Mouse (Mus musculus): ENCODE results near the gene Prtg.

Prtg gene

DNA sequence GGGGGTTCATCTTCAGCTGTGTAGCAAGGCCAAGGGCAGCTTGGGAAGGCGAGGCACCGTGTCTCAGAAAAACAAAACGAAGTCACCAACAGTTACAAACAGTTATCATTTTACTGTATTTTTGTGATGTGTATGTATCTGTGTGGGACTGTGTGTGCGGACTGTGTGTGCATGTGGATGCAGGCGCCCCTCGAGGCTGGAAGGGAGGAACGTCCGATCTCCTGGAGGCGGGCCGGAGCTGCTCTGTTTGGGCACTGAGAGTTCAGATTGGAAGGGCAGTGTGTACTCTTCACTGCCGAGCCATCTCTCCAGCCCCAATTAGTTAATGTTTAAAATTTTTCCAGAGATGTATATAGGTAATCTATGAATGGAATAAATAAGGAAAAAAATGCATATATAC lies 55.5 kb downstream of the Prtg start:
- DNase-seq (ENCODE audit: low read depth, low spot score): no peak
- Histone ChIP-seq H3K27me3 (ENCODE audit: control insufficient read depth, insufficient read depth, low read length, poor library complexity, severe bottlenecking) (no peaks in the 10 kb centered on the region; the same call in 1 of the 2 replicates), H3K36me3 (ENCODE audit: control insufficient read depth, insufficient read depth, low read length, poor library complexity, severe bottlenecking) (no peaks in the 10 kb centered on the region)

DNA sequence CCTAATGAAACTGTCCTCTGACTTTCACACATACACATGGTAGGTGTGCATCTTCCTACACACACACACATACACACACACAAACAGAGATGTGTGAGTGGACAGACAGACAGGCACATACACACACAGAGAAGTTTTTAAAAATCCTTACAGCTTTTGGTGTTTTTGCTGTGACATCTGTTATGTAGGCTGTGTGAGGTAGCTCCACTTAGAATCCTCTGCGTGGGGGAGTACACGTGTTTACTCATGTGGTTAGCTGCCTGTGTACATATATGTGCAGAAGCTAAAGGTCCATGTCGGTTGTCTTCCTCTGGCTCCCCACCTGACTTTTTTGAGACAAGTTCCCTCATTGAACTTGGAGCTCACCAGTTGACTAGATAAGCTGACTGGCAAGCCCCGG lies 56.3 kb downstream of the Prtg start:
- Histone ChIP-seq H3K36me3 (ENCODE audit: control insufficient read depth, insufficient read depth, low read length, poor library complexity, severe bottlenecking) (no peaks in the 10 kb centered on the region), H3K27me3 (ENCODE audit: control insufficient read depth, insufficient read depth, low read length, poor library complexity, severe bottlenecking) (no peaks in the 10 kb centered on the region; the same call in 1 of the 2 replicates)
- no peak for DNase-seq (ENCODE audit: low read depth, low spot score)

- DNase-seq (ENCODE audit: low read depth, low spot score): no peak
- Histone ChIP-seq H3K36me3 (ENCODE audit: control insufficient read depth, insufficient read depth, low read length, poor library complexity, severe bottlenecking) (no peaks in the 10 kb centered on the region), H3K27me3 (ENCODE audit: control insufficient read depth, insufficient read depth, low read length, poor library complexity, severe bottlenecking) (no peaks in the 10 kb centered on the region; the same call in 1 of the 2 replicates)
These were observed 57.1 kb downstream of the Prtg start for GRCm38 (mm10) chr9:72863773-72864172.

DNA sequence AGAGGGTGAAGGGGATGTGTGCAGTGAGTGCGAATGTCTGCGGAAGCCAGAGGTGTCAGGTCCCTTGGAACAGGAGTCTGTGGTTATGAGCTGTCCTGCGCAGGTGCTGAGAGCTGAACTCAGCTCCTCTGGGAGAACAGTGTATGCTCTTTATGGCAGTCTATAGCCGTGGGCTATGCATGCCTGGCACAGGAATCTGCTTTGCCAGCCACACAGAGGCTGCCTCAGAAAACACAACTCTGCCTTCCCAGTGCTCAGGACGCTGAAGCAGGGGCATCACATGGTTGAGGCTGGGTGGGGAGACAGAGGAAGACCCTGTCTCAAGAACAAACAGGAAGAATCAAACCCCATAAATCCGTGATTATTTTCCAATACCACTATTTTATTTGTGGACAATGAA lies 60.8 kb downstream of the Prtg start:
- H3K27me3 ChIP-seq (ENCODE audit: control insufficient read depth, insufficient read depth, low read length, poor library complexity, severe bottlenecking): no peaks in the 10 kb centered on the region; the same call in 1 of the 2 replicates
- no peaks in the 10 kb centered on the region for H3K36me3 ChIP-seq (ENCODE audit: control insufficient read depth, insufficient read depth, low read length, poor library complexity, severe bottlenecking)
- no peak for DNase-seq (ENCODE audit: low read depth, low spot score)

GRCm38 (mm10) chr9:72868774-72869173 lies 62.1 kb downstream of the Prtg start:
- no peak for DNase-seq (ENCODE audit: low read depth, low spot score)
- no peaks in the 10 kb centered on the region for H3K36me3 ChIP-seq (ENCODE audit: control insufficient read depth, insufficient read depth, low read length, poor library complexity, severe bottlenecking)
- no peaks in the 10 kb centered on the region; the same call in 1 of the 2 replicates for H3K27me3 ChIP-seq (ENCODE audit: control insufficient read depth, insufficient read depth, low read length, poor library complexity, severe bottlenecking)

DNA sequence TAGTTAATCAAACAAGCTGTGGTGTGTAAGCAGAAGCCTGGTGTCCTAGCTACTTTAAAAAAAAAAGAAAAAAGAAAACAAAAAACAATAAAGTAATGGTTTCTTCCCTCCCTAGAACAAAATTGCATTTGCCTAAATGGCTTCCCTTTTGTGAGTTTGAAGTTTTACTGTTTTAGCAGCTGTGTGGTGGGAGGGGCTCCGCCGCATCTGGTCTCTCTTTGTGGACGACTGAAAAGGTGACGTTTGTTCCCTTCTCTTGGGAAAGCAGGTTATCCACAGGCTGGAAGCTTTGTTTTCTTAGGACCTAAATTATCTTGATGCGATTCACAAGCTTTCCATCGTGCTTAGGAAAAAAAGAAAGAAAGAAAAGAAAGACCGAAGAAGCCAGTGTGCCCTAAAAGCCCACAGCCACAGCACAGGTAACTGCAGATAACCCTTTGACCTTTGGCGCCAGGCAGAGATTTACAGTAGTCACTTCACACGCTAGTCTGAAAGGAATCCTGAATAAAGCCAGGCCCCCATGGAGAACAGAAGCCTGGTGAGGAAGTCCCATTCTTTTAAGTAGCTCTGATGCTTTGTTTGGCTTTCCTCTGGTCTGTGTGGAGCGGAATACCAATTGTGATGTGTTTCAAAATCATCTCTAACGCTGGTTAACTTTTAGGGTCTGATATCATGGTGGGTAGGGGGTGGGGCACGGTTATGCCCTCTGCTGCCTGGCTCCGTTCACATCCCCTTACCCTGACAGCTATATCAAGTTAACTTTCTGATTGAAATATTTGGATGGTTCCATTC lies 65.0 kb downstream of the Prtg start:
- Histone ChIP-seq H3K27me3 (ENCODE audit: control insufficient read depth, insufficient read depth, low read length, poor library complexity, severe bottlenecking) (no peaks in the 10 kb centered on the region), H3K36me3 (ENCODE audit: control insufficient read depth, insufficient read depth, low read length, poor library complexity, severe bottlenecking) (no peaks in the 10 kb centered on the region)
- no peak for DNase-seq (ENCODE audit: low read depth, low spot score)

DNA sequence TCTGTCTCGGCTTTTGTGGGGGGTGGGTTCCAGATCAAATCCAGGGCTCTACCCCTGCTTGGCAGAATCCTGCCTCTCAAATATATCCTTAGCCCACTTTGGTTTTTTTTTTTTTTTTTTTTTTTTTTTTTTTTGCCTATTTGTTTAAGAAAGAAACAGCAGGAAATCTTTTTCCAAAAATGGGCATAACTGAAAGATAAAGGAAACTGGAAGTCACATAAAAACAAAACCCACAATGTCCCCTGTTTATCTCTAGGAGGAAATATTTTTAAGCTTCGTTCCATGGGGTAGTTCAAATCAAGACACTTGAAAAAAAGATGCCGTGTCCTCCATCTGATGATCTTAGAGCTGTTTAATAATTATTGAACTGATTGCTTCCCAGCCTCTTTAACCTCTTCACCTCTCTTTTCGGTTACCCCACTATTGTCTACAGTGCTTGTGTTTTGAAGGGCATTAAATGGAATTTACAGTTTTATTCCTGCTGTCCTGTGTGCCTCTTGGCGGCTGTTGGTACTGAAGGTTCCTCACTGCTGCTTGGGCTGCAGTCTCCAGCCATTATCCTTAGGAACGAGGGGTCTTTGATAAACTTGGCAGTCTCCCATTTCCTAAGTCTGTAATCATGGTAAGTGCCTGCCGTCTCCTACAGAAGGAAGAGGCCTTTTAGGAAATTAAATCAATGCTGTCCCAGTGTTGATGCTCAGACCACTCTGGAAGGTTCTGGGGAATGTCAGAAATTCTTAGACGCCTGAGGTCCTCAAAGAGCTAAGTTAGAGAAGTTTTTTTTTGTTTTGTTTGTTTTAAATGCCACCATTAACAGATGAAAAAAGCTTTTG lies 65.8 kb downstream of the Prtg start:
- Histone ChIP-seq H3K36me3 (ENCODE audit: control insufficient read depth, insufficient read depth, low read length, poor library complexity, severe bottlenecking) (no peaks in the 10 kb centered on the region), H3K27me3 (ENCODE audit: control insufficient read depth, insufficient read depth, low read length, poor library complexity, severe bottlenecking) (no peaks in the 10 kb centered on the region)
- no peak for DNase-seq (ENCODE audit: low read depth, low spot score)

GRCm38 (mm10) chr9:72875878-72876277 lies 69.2 kb downstream of the Prtg start:
- Histone ChIP-seq H3K27me3 (ENCODE audit: control insufficient read depth, insufficient read depth, low read length, poor library complexity, severe bottlenecking) (no peaks in the 10 kb centered on the region), H3K36me3 (ENCODE audit: control insufficient read depth, insufficient read depth, low read length, poor library complexity, severe bottlenecking) (no peaks in the 10 kb centered on the region)
- peak; percentile 8 for DNase-seq (ENCODE audit: low read depth, low spot score)

GRCm38 (mm10) chr9:72877905-72878304 lies 71.2 kb downstream of the Prtg start:
- H3K27me3 ChIP-seq (ENCODE audit: control insufficient read depth, insufficient read depth, low read length, poor library complexity, severe bottlenecking): no peaks in the 10 kb centered on the region
- DNase-seq (ENCODE audit: low read depth, low spot score): no peak

DNA sequence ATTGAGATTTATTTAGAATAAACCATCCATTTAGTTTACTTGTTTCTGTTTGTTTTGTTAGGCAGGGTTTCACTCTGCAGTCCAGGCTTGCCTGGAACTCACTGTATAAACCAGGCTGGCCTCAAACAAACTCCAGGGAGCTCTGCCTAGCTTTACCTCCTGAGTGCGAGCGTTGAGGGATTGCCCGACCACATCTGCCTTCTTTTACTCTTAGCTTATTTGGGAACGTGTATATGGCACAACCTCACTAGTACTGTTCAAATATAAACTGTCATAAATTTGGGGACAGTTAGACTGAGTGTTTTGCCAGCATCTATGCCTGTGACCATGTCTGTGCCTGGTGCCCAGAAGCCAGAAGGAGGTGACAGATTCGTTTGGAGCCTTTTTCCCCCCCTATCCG lies 72.0 kb downstream of the Prtg start:
- no peak for DNase-seq (ENCODE audit: low read depth, low spot score)
- no peaks in the 10 kb centered on the region for H3K27me3 ChIP-seq (ENCODE audit: control insufficient read depth, insufficient read depth, low read length, poor library complexity, severe bottlenecking)
- no peaks in the 10 kb centered on the region for H3K36me3 ChIP-seq (ENCODE audit: control insufficient read depth, insufficient read depth, low read length, poor library complexity, severe bottlenecking)

More at GRCm38 (mm10) chr9:72877905-72878304, 71.2 kb downstream of the Prtg start:
- H3K36me3 ChIP-seq (ENCODE audit: control insufficient read depth, insufficient read depth, low read length, poor library complexity, severe bottlenecking): no peaks in the 10 kb centered on the region

DNA sequence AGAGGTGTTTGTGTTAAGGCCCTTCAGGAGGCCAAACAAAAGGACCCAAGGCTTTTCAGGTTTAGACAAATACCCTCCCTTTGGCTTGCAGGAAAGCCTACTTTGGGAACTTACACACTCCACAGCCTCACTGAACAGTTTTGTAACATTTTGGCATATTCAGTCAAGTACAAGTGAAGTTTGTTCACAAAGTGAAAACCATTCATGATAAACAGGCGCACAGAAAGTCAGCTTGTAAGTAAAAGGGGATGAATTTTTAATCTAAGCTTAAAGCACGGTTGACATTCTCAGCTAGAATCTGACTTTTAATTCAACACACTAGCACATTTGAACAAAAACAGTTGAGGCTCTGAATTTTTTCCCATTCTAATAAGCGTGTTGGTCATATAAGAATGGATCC lies 72.9 kb downstream of the Prtg start:
- Histone ChIP-seq H3K36me3 (ENCODE audit: control insufficient read depth, insufficient read depth, low read length, poor library complexity, severe bottlenecking) (no peaks in the 10 kb centered on the region), H3K27me3 (ENCODE audit: control insufficient read depth, insufficient read depth, low read length, poor library complexity, severe bottlenecking) (no peaks in the 10 kb centered on the region)
- DNase-seq (ENCODE audit: low read depth, low spot score): no peak

- Histone ChIP-seq H3K36me3 (ENCODE audit: control insufficient read depth, insufficient read depth, low read length, poor library complexity, severe bottlenecking) (no peaks in the 10 kb centered on the region), H3K27me3 (ENCODE audit: control insufficient read depth, insufficient read depth, low read length, poor library complexity, severe bottlenecking) (no peaks in the 10 kb centered on the region)
- no peak for DNase-seq (ENCODE audit: low read depth, low spot score)
These were observed 73.7 kb downstream of the Prtg start for GRCm38 (mm10) chr9:72880225-72880960.

- no peaks in the 10 kb centered on the region for H3K27me3 ChIP-seq (ENCODE audit: control insufficient read depth, insufficient read depth, low read length, poor library complexity, severe bottlenecking)
- DNase-seq (ENCODE audit: low read depth, low spot score): no peak
- H3K36me3 ChIP-seq (ENCODE audit: control insufficient read depth, insufficient read depth, low read length, poor library complexity, severe bottlenecking): no peaks in the 10 kb centered on the region
These were observed 74.5 kb downstream of the Prtg start for GRCm38 (mm10) chr9:72881026-72881768.

DNA sequence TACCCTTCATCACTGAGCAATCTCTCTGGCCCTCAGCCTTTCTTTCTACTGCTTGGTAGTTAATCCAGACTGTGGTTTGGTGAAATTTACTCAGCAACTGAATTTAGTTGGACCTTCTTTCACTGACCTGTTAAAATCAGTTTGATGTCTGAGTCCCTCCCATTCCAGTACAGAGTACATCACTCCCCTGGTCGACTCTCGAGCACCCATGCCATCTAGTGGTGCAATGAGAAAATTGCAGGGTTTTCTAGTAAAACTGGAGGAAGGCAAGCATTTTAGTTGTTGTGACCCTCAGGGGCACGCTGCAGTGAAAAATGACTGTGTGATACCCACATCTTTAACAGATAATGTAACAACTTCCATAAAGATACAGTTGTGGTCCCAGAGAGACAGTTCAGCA lies 77.3 kb downstream of the Prtg start:
- no peaks in the 10 kb centered on the region for H3K36me3 ChIP-seq (ENCODE audit: control insufficient read depth, insufficient read depth, low read length, poor library complexity, severe bottlenecking)
- DNase-seq (ENCODE audit: low read depth, low spot score): peak; percentile 72
- no peaks in the 10 kb centered on the region for H3K27me3 ChIP-seq (ENCODE audit: control insufficient read depth, insufficient read depth, low read length, poor library complexity, severe bottlenecking)

All from splenic B cell, adult 2 months (primary cell).